19 mouse cellular contexts compared by ENCODE assay signal in genomic region chr2:44513080-44513724, GRCm38 (mm10).
DNase-seq lines count a peak whose midpoint lies in the region; ATAC-seq lines count a peak whose summit lies in the region.
"Had no signal": no experiment of that assay in that cellular context is flagged by ENCODE, and none has a peak within 500 bp of the region (broad histone marks: within the 10 kb centered on the region; RNA-seq: fewer than 3 reads in every experiment).

No protein-coding gene starts in this region.

- H3K4me1 ChIP-seq in forebrain, embryonic 15.5 days = peaks cover 13% of the 10 kb centered on the region
- H3K4me1 ChIP-seq in forebrain, embryonic 12.5 days = no peaks in the 10 kb centered on the region
- peaks cover 20% of the 10 kb centered on the region for H3K4me1 ChIP-seq in limb, embryonic 12.5 days (replicated peaks)
- peaks cover 15% of the 10 kb centered on the region; the same call in 1 of the 2 replicates for H3K4me1 ChIP-seq in limb, embryonic 10.5 days
- H3K4me1 ChIP-seq in limb, embryonic 13.5 days = peaks cover 15% of the 10 kb centered on the region
- H3K4me1 ChIP-seq: heart, embryonic 10.5 days had no signal

- H3K36me3 ChIP-seq in forebrain, embryonic 15.5 days = no peaks in the 10 kb centered on the region
- no peaks in the 10 kb centered on the region for H3K36me3 ChIP-seq in forebrain, embryonic 12.5 days (replicated peaks)
- no peaks in the 10 kb centered on the region for H3K36me3 ChIP-seq in limb, embryonic 12.5 days
- no peaks in the 10 kb centered on the region for H3K36me3 ChIP-seq in limb, embryonic 10.5 days
- H3K36me3 ChIP-seq in limb, embryonic 13.5 days = no peaks in the 10 kb centered on the region
- H3K36me3 ChIP-seq: embryonic facial prominence, embryonic 13.5 days; heart, embryonic 10.5 days; heart, embryonic 15.5 days; hindbrain, embryonic 13.5 days had no signal

- no peak overlapping the region for H3K4me2 ChIP-seq in forebrain, embryonic 15.5 days (replicated peaks)
- no peak overlapping the region for H3K4me2 ChIP-seq in forebrain, embryonic 12.5 days
- no peak overlapping the region for H3K4me2 ChIP-seq in limb, embryonic 12.5 days
- peak overlapping the region; percentile 37; the same call in 1 of the 2 replicates for H3K4me2 ChIP-seq in limb, embryonic 13.5 days (replicated peaks)
- H3K4me2 ChIP-seq: embryonic facial prominence, embryonic 13.5 days; heart, embryonic 15.5 days; hindbrain, embryonic 13.5 days had no signal

- DNase-seq in limb, embryonic 10.5 days (ENCODE audit: low spot score) = no peak
- DNase-seq in cerebellum, postnatal 14 days = no peak
- DNase-seq: adrenal gland, postnatal 14 days; gastrocnemius, postnatal 36 days; heart, adult 18-20 months; kidney, adult 11 months had no signal

- H3K27ac ChIP-seq in forebrain, embryonic 15.5 days (replicated peaks) = peak overlapping the region; percentile 71
- no peak overlapping the region for H3K27ac ChIP-seq in forebrain, embryonic 12.5 days
- 0 out of 2 replicates have a peak overlapping the region, but pooled peaks have one; percentile 29 for H3K27ac ChIP-seq in limb, embryonic 12.5 days
- no peak overlapping the region for H3K27ac ChIP-seq in limb, embryonic 10.5 days
- peak overlapping the region; percentile 33; the same call in 1 of the 2 replicates for H3K27ac ChIP-seq in limb, embryonic 13.5 days
- H3K27ac ChIP-seq: embryonic facial prominence, embryonic 13.5 days; gastrocnemius, adult 2 months; heart, embryonic 10.5 days; heart, embryonic 15.5 days; hindbrain, embryonic 13.5 days; hindbrain, postnatal 0 days had no signal

- H3K9me3 ChIP-seq in forebrain, embryonic 15.5 days = no peaks in the 10 kb centered on the region
- no peaks in the 10 kb centered on the region for H3K9me3 ChIP-seq in forebrain, embryonic 12.5 days
- H3K9me3 ChIP-seq in limb, embryonic 12.5 days = no peaks in the 10 kb centered on the region
- H3K9me3 ChIP-seq in limb, embryonic 10.5 days (replicated peaks) = no peaks in the 10 kb centered on the region
- no peaks in the 10 kb centered on the region for H3K9me3 ChIP-seq in limb, embryonic 13.5 days
- H3K9me3 ChIP-seq: embryonic facial prominence, embryonic 13.5 days; heart, embryonic 10.5 days; heart, embryonic 15.5 days; hindbrain, embryonic 13.5 days had no signal

- WGBS in forebrain, embryonic 15.5 days = 27% methylated on average over 6 of the region's 6 CpGs
- WGBS in forebrain, embryonic 12.5 days = 38% methylated on average over 6 of the region's 6 CpGs
- 60% methylated on average over 6 of the region's 6 CpGs for WGBS in limb, embryonic 12.5 days
- WGBS in limb, embryonic 10.5 days = 84% methylated on average over 6 of the region's 6 CpGs
- WGBS in limb, embryonic 13.5 days = 50% methylated on average over 6 of the region's 6 CpGs

- peak; percentile 56 for ATAC-seq in forebrain, embryonic 15.5 days (replicated peaks)
- no peak for ATAC-seq in forebrain, embryonic 12.5 days (ENCODE audit: low FRiP score)
- no peak for ATAC-seq in limb, embryonic 12.5 days (ENCODE audit: insufficient number of reproducible peaks, insufficient read depth, low FRiP score, low TSS enrichment, low read depth)
- no peak for ATAC-seq in limb, embryonic 13.5 days (ENCODE audit: low FRiP score, low read depth)
- ATAC-seq: activated CD4-positive, CD25-positive, alpha-beta regulatory T cell, adult 4 months; hindbrain, postnatal 0 days; Patski had no signal

- H3K27me3 ChIP-seq in forebrain, embryonic 15.5 days = no peaks in the 10 kb centered on the region
- no peaks in the 10 kb centered on the region for H3K27me3 ChIP-seq in forebrain, embryonic 12.5 days
- H3K27me3 ChIP-seq in limb, embryonic 12.5 days = no peaks in the 10 kb centered on the region
- H3K27me3 ChIP-seq in limb, embryonic 10.5 days (ENCODE audit: low read depth, poor library complexity, severe bottlenecking) = no peaks in the 10 kb centered on the region
- H3K27me3 ChIP-seq in limb, embryonic 13.5 days = no peaks in the 10 kb centered on the region
- H3K27me3 ChIP-seq: CH12.LX; embryonic facial prominence, embryonic 13.5 days; heart, embryonic 15.5 days; hindbrain, embryonic 13.5 days; Patski had no signal

- H3K9ac ChIP-seq in forebrain, embryonic 15.5 days (replicated peaks) = no peak overlapping the region
- H3K9ac ChIP-seq in forebrain, embryonic 12.5 days = no peak overlapping the region
- no peak overlapping the region for H3K9ac ChIP-seq in limb, embryonic 12.5 days (replicated peaks)
- no peak overlapping the region for H3K9ac ChIP-seq in limb, embryonic 13.5 days
- H3K9ac ChIP-seq: embryonic facial prominence, embryonic 13.5 days; heart, embryonic 15.5 days; hindbrain, embryonic 13.5 days had no signal

- no peak overlapping the region for H3K4me3 ChIP-seq in forebrain, embryonic 15.5 days
- H3K4me3 ChIP-seq in forebrain, embryonic 12.5 days (replicated peaks) = no peak overlapping the region
- no peak overlapping the region for H3K4me3 ChIP-seq in limb, embryonic 12.5 days (replicated peaks)
- no peak overlapping the region for H3K4me3 ChIP-seq in limb, embryonic 10.5 days
- no peak overlapping the region for H3K4me3 ChIP-seq in limb, embryonic 13.5 days
- H3K4me3 ChIP-seq: embryonic facial prominence, embryonic 13.5 days; gastrocnemius, adult 2 months; heart, embryonic 10.5 days; heart, embryonic 15.5 days; hindbrain, embryonic 13.5 days had no signal

Comparison
In these comparisons a context has a peak if more than half of its experiments do, and no peak if none do; other contexts are left out.
1. H3K27ac ChIP-seq: peak in forebrain, embryonic 15.5 days (single experiment), limb, embryonic 12.5 days (single experiment) and limb, embryonic 13.5 days (single experiment); none in forebrain, embryonic 12.5 days (single experiment) and limb, embryonic 10.5 days (single experiment).